Mouse (Mus musculus) spleen, postnatal 4 days (tissue): ENCODE data around the gene Selenos.
"Not testable (repeated sequence)": the region's sequence is repeated elsewhere in the genome, so short reads cannot be mapped to it uniquely, and the experiment has no call there.

Source experiments
- DNase-seq, 2 experiments: peaks; one replicate each; pipeline ENCODE4 v3.0.0; 2022; ENCODE audit warnings: low spot score in 2 of 2

The Selenos gene

GRCm38 (mm10) chr7:66079364-66080230 is at the start of gene Selenos:
Gene Selenos (plus strand): TSS chr7:66079649.
- peak; percentile 95 to 96 for DNase-seq

- DNase-seq = no peak
These were observed 42.6 kb upstream of the Selenos start for GRCm38 (mm10) chr7:66036809-66037208.

GRCm38 (mm10) chr7:66038261-66038660 is 41.2 kb upstream of the Selenos start:
- DNase-seq = no peak

DNA sequence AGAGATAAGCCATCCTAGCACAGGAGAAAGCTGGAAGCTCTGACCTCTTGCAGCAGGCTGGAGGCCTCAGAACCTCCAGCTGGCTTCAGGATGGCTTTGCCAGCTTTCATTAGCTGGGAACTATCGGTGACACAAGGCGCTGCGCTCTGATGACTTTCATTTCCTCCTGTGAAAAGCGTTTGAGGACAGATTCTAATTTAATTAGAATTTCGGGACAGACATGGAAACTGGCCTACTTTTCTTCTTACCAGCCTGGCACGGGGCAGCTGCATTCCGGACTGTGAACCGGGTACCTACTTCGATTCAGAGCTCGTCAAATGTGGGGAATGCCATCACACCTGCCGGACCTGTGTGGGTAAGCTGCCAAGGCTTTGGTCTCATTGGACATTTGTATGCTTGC is 40.7 kb upstream of the Selenos start:
- no peak for DNase-seq

DNA sequence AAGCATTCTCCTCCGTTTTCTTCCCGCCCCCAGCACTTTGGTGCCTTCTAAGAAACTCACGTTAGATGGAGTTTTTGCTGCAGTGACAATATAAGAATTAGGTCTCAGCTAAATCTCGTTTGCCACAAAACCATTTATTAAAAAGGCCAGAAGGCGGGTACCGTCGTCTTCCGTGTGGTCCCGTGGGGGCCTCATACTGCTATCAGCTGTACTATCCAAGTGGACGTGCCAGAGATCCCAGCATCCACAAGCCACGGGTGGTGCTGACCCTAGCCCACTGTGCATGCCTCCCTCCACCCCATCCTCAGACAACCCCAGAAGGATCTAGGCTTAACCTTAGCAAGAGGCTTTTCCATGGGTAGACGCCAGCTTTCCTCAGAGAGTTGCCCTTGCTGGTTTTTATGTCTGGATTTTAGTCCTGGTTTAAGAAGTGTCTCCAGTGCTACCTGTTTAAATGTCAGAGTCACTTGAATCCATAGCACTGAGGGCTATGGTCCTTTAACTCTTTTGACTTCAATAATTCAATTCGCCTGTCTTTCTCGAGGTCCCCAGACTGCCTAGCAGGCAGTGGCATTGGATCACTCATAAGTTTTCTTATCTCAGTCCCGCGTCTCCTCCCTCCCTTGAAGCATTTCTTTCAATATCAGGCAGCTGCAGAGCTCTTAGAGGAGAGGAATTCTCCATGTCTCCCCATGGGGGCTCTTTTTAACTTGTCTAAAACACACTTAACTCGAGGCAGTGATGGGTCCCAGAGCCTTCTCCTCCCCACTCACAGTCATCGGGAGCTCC is 39.2 kb upstream of the Selenos start:
- no peak for DNase-seq

GRCm38 (mm10) chr7:66043552-66044459 is 35.6 kb upstream of the Selenos start, which contains the start of gene Gm45213:
Gene Gm45213 (plus strand): TSS chr7:66043602.
- DNase-seq = no peak

DNA sequence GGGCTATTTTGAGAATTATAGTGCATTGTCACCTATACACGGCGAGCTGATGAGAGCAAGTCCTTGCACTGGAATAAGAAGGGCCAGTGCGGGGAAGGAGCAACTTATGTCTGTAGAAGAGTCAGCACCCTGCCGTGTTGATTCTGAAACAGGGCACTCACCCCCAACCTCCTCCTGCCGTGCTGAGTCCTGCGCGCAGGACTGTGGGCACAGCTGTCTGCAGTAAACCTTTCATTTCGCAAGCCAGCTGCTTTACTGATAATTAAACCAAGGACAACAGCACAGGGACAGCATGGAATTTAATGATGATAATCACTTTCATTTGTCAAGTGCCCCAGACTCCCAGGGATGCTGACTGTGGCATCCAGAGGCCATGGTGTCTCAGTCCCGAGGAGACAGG is 34.8 kb upstream of the Selenos start:
- DNase-seq = no peak

GRCm38 (mm10) chr7:66046921-66047918 is 32.2 kb upstream of the Selenos start:
- DNase-seq = no peak

- DNase-seq = no peak
These were observed 31.5 kb upstream of the Selenos start for GRCm38 (mm10) chr7:66047975-66048374.

GRCm38 (mm10) chr7:66048446-66049230 is 30.8 kb upstream of the Selenos start:
- DNase-seq = no peak

- no peak for DNase-seq
These were observed 25.4 kb upstream of the Selenos start for GRCm38 (mm10) chr7:66053946-66054483.

GRCm38 (mm10) chr7:66055356-66055755 is 24.1 kb upstream of the Selenos start:
- DNase-seq = not testable (repeated sequence)

DNA sequence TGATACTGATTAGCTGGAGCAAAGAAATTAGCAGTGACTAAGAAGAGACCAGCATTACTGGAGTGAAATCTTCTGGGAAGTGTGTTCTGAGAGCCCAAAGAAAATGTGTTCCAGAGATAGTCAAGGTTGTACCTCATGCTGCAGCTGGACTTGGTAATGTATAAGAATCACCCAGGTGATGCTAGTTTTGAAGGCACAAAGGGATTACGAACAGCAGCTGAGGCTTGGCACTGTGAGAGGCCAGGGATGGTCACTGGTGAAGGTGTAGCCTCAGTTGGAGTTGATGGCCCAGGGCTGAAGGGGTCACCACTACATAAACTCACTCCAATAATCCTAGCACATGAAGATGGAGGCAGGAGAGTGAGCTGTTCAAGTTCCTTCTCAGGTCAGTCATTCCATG is 20.7 kb upstream of the Selenos start, which contains the start of gene Snrpa1:
Gene Snrpa1 (plus strand): TSS at position 301 of the 400 bp plus-strand sequence.
- no peak for DNase-seq

DNA sequence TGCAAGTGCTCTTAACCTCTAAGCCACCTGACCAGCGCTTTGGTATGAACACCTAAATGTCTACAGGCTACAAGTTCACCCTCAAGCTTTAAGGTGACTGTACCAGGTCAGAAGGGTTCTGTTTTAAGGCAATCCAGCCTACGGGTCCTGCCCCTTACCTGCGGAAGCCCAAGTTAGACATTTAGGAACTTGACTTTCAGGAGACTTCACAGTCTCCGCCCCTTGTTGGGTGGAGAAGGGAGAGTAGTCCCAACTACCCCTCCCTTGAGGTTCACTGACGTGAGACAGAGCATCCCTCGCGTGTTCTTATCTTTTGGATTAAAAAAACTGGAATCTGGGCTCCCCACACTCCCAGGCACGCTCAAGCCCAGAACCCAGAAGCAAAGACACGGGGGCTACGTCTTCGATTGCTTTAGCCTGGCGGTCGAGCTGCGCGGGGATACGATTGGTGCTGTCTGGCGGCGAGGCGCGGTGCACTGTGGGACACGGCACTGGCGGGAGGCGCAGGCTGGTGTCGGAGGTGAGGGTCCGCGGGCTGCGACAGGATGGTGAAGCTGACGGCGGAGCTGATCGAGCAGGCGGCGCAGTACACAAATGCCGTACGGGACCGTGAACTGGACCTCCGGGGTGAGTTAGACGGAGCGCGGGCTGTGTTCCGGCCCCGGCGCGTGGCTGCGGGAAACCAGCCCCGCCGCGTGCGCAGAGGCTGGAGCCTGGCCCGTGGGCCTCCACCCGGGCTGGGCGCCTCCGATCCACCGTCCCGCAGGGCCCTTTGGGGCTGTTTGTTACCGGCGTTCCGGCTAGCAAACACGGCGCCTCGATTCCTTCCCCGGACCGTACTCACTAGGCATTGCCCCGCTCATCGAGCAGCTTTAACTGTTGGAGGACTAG is 19.1 kb upstream of the Selenos start:
- peak; percentile 84 to 93 for DNase-seq

DNA sequence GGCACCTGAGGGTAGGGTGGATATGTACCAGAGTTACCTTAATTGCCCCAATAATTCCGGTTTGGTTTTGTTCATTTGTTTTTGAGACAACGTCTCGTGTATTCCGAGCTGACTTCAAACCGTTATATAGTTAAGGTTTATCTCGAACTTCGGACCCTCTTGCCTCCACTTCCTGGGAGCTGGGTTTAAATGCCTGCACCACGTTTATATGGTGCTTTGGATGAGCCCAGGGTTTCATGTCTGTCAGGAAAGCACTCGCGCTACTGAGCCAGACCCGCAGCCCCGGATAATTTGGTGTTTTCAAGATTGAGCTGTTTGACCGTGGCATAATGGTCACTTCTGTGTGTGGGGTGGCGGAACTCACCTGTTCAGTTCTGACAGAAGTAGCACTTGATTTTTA is 18.4 kb upstream of the Selenos start:
- DNase-seq = no peak

DNA sequence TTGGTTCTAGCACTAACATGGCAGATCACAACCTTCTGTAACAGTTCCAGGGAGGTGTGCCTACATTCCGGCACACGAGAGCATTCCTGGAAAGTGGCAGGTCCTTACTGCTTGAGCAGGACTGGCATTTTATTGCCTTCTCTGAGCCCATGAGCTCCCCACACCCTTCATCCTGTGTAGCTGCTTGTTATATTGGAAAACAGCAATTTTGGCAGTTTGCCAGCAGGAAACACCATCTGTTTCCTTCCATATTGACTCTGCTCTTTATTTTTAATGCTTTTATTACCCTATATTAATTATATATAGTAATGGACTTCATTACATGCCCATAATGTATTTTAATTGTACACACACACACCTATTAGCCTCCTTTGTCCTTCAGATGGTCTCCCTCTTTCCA is 3.0 kb upstream of the Selenos start:
- DNase-seq = no peak

DNA sequence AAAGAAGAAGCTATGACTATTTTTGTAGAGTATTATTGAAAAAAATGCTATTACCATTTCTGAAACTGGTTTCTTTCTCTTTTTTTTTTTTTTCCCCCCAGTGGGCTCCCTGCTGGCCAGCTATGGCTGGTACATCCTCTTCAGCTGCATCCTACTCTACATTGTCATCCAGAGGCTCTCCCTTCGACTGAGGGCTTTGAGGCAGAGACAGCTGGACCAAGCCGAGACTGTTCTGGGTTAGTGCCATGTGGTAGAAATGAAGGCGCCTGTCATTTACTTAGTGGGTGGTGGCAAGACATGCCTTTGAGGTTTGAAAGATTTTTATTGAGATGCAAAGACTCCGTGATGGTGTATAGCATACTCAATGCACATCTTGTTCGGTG is 773 bp downstream of the Selenos start:
- DNase-seq = no peak

GRCm38 (mm10) chr7:66083757-66084156 is 4.3 kb downstream of the Selenos start:
- DNase-seq = no peak
